Mouse (Mus musculus) midbrain, embryonic 15.5 days (tissue): Measurements from ENCODE around the gene Dcdc2c. TPM values are rescaled to one million over a fixed set of nuclear protein-coding genes. Genes with fewer than 3 reads are reported as not detected.

ENCODE experiments used
- ATAC-seq: fragments of 200-750 bp; cut with Nextera tagmentation; replicated peaks from 2 replicates; pipeline ENCODE4 v1.8.0; 2017; ENCODE audit warnings: moderate TSS enrichment
- H3K27ac ChIP-seq: fragments of 300-500 bp; sonication (generic); 2 replicates; pipeline ENCODE4 v1.5.1; 2015; ENCODE audit warnings: mild to moderate bottlenecking, inconsistent platforms
- H3K27me3 ChIP-seq: fragments of 300-500 bp; sonication (generic); replicated peaks from 2 replicates; pipeline ENCODE4 v1.6.1; 2015; ENCODE audit warnings: inconsistent platforms
- H3K36me3 ChIP-seq: fragments of 300-500 bp; sonication (generic); replicated peaks from 2 replicates; pipeline ENCODE4 v1.6.1; 2015; ENCODE audit warnings: inconsistent platforms
- H3K4me1 ChIP-seq: fragments of 300-500 bp; sonication (generic); 2 replicates; pipeline ENCODE4 v1.6.1; 2015; ENCODE audit warnings: inconsistent platforms
- H3K4me2 ChIP-seq: fragments of 300-500 bp; sonication (generic); 2 replicates; pipeline ENCODE4 v1.6.1; 2015; ENCODE audit warnings: inconsistent platforms, mild to moderate bottlenecking, moderate library complexity
- H3K4me3 ChIP-seq: fragments of 300-500 bp; sonication (generic); 2 replicates; pipeline ENCODE4 v1.5.1; 2015; ENCODE audit warnings: mild to moderate bottlenecking, inconsistent platforms
- H3K9ac ChIP-seq: fragments of 300-500 bp; sonication (generic); 2 replicates; pipeline ENCODE4 v1.6.1; 2015; ENCODE audit warnings: mild to moderate bottlenecking, inconsistent platforms
- H3K9me3 ChIP-seq: fragments of 300-500 bp; sonication (generic); 2 replicates; pipeline ENCODE4 v1.6.1; 2016; ENCODE audit warnings: inconsistent platforms
- WGBS: fragments of 180-500 bp; shearing (Covaris S2); methylation state at CpG from one replicate; pipeline ENCODE4 v1.1.7; 2015; ENCODE audit warnings: mixed read lengths; 5-methylcytosine and 5-hydroxymethylcytosine counted together
- polyA plus RNA-seq: library from polyadenylated mRNA; unstranded; fragments of >200 nt; fragmentation: Nextera tagmentation; extraction: Ambion mirVana; gene quantifications from 2 replicates; pipeline ENCODE4 v1.2.1, GENCODE M21; 2015

The Dcdc2c gene
- polyA plus RNA-seq: 0.13 and 0.31 TPM in 2 replicates

- ATAC-seq: no peak
- no peaks in the 10 kb centered on the region for H3K36me3 ChIP-seq
- H3K4me2 ChIP-seq: no peak within 1 kb of the TSS
- H3K9me3 ChIP-seq: no peaks in the 10 kb centered on the region
- H3K4me3 ChIP-seq: no peak within 1 kb of the TSS
- no peaks in the 10 kb centered on the region for H3K4me1 ChIP-seq
- 80% methylated on average over 15 of the region's 15 CpGs for WGBS
- H3K9ac ChIP-seq: no peak within 1 kb of the TSS
- H3K27me3 ChIP-seq: no peaks in the 10 kb centered on the region
- H3K27ac ChIP-seq: no peak within 1 kb of the TSS
Observed at GRCm38 (mm10) chr12:28552299-28552698, at the start of gene Dcdc2c. Gene Dcdc2c, minus strand, starts transcription at chr12:28552399.

DNA sequence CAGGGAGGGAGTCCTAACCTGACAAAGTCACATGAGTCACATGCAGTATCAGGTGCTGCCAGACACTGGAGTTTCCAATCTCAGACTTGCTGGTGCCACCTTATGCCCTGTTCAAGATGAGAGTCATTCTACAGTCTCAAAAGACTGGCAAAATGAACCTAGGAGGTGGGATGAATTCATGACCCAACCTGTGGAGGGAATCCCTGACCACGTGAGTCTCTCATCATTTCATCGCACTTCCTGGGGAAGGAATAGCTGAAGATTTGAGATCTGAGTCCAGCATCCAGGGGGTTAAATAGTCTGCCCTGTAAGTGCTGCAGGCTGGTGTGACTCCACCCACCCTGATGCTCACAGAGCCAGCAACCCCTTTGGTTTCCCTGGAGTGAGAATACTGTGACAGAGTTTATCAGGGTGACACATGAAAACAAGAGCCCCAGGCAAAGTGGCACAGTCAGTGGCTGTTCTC lies 46.4 kb upstream of the Dcdc2c start:
- peaks cover 11% of the 10 kb centered on the region; the same call in 1 of the 2 replicates for H3K4me1 ChIP-seq
- H3K9me3 ChIP-seq: no peaks in the 10 kb centered on the region
- peak; percentile 73; the same call in 1 of the 2 replicates for ATAC-seq
- no peak overlapping the region for H3K9ac ChIP-seq
- no peak overlapping the region for H3K27ac ChIP-seq
- no peaks in the 10 kb centered on the region for H3K36me3 ChIP-seq
- no peak overlapping the region for H3K4me3 ChIP-seq
- H3K4me2 ChIP-seq: no peak overlapping the region
- WGBS: 61% methylated on average over 2 of the region's 2 CpGs
- H3K27me3 ChIP-seq: no peaks in the 10 kb centered on the region

GRCm38 (mm10) chr12:28598110-28598509 lies 45.9 kb upstream of the Dcdc2c start:
- 72% methylated on average over 3 of the region's 3 CpGs for WGBS
- no peaks in the 10 kb centered on the region for H3K27me3 ChIP-seq
- no peaks in the 10 kb centered on the region for H3K36me3 ChIP-seq
- no peak for ATAC-seq
- no peaks in the 10 kb centered on the region for H3K9me3 ChIP-seq
- peaks cover 11% of the 10 kb centered on the region; the same call in 1 of the 2 replicates for H3K4me1 ChIP-seq
- no peak overlapping the region for H3K4me3 ChIP-seq
- no peak overlapping the region for H3K9ac ChIP-seq
- H3K27ac ChIP-seq: no peak overlapping the region
- no peak overlapping the region for H3K4me2 ChIP-seq

- H3K4me2 ChIP-seq: no peak overlapping the region
- H3K27ac ChIP-seq: no peak overlapping the region
- no peak overlapping the region for H3K4me3 ChIP-seq
- H3K27me3 ChIP-seq: no peaks in the 10 kb centered on the region
- no peak overlapping the region for H3K9ac ChIP-seq
- no peaks in the 10 kb centered on the region for H3K36me3 ChIP-seq
- H3K9me3 ChIP-seq: no peaks in the 10 kb centered on the region
- 88% methylated on average over 9 of the region's 9 CpGs for WGBS
- ATAC-seq: no peak
- H3K4me1 ChIP-seq: peaks cover 11% of the 10 kb centered on the region; the same call in 1 of the 2 replicates
Observed at GRCm38 (mm10) chr12:28597699-28598098, 45.5 kb upstream of the Dcdc2c start.

DNA sequence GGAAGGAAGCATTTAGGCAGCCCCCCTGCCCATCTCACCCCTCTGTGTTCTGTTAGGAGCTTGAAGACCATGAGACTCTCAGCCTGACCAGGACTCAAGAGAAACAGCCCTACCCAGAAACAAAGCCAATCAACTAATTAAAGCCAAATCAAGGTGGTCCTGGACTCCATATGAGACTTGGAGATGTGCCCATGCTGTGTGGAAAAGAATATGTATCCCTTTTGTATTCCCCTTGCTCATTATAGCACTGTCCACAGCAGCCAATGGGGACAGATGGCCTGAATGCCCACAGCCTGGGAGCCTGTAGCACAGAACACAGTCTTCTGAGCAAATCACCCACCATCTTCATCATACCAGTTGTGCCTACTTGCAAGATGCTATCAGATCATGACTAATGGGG lies 44.7 kb upstream of the Dcdc2c start:
- ATAC-seq: no peak

GRCm38 (mm10) chr12:28590428-28590827 lies 38.2 kb upstream of the Dcdc2c start:
- ATAC-seq: no peak
- H3K27ac ChIP-seq: peak overlapping the region; percentile 73

More for the DNA sequence above, 44.7 kb upstream of the Dcdc2c start:
- Histone ChIP-seq H3K9ac (no peak overlapping the region), H3K4me2 (no peak overlapping the region), H3K27ac (no peak overlapping the region), H3K4me1 (peaks cover 3% of the 10 kb centered on the region; the same call in 1 of the 2 replicates), H3K4me3 (no peak overlapping the region), H3K27me3 (no peaks in the 10 kb centered on the region), H3K36me3 (no peaks in the 10 kb centered on the region), H3K9me3 (no peaks in the 10 kb centered on the region)

GRCm38 (mm10) chr12:28589090-28589868 lies 37.1 kb upstream of the Dcdc2c start:
- WGBS: 10% methylated on average over 24 of the region's 24 CpGs
- H3K27ac ChIP-seq: peak overlapping the region; percentile 73
- H3K27me3 ChIP-seq: no peaks in the 10 kb centered on the region
- peak overlapping the region; percentile 29 for H3K4me3 ChIP-seq
- peak; percentile 93 for ATAC-seq
- H3K4me2 ChIP-seq: peak overlapping the region; percentile 53
- peak overlapping the region; percentile 36; the same call in 1 of the 2 replicates for H3K9ac ChIP-seq
- peaks cover 31% of the 10 kb centered on the region for H3K4me1 ChIP-seq
- no peaks in the 10 kb centered on the region for H3K9me3 ChIP-seq
- H3K36me3 ChIP-seq: no peaks in the 10 kb centered on the region

More at GRCm38 (mm10) chr12:28590428-28590827, 38.2 kb upstream of the Dcdc2c start:
- Histone ChIP-seq H3K4me3 (no peak overlapping the region), H3K36me3 (no peaks in the 10 kb centered on the region), H3K27me3 (no peaks in the 10 kb centered on the region), H3K4me2 (no peak overlapping the region), H3K9me3 (no peaks in the 10 kb centered on the region), H3K9ac (no peak overlapping the region), H3K4me1 (peaks cover 31% of the 10 kb centered on the region)
- WGBS: 48% methylated on average over 13 of the region's 13 CpGs

DNA sequence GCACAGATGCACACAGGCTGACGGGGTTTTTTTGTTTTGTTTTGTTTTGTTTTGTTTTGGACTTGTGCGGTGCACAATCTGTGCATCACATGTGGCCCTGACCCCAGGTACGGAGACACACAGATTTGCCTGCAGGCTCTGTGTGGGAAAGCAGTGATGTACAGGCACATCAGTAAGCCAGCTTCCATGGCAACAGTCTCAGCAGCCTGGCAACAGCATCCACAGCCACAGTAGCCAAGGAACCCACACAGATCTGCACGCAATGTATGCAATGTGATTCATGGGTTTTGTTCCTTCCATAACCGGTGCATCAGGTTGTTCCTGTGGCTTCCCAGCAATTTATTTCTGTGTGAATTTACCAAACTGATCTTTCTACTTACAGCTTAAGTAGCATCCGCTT lies 35.8 kb upstream of the Dcdc2c start:
- WGBS: 37% methylated on average over 6 of the region's 6 CpGs
- Histone ChIP-seq H3K36me3 (no peaks in the 10 kb centered on the region), H3K27ac (peak overlapping the region; percentile 73), H3K27me3 (no peaks in the 10 kb centered on the region), H3K9me3 (no peaks in the 10 kb centered on the region), H3K4me1 (peaks cover 31% of the 10 kb centered on the region), H3K4me2 (no peak overlapping the region), H3K4me3 (no peak overlapping the region), H3K9ac (no peak overlapping the region)
- peak; percentile 56 for ATAC-seq

DNA sequence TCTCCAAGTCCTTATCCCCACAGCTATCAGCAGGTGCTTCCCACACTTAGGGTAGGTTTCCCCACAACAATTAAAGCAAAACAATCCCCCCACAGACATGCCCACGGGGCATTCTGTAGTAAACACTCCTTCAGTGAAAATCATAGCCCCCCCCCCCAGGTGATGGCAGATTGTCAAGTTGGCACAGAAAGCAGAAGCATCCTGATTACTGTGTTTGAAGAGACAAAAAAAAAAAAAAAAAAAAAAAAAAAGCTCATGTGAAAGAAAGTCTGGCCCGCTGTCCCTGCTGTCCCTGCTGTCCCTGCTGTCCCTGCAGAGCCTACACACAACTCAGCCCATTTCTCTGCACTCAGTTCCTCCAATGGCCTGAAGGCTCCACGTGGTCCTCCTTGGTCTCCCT lies 31.8 kb upstream of the Dcdc2c start:
- no peak overlapping the region for H3K4me3 ChIP-seq
- no peaks in the 10 kb centered on the region for H3K27me3 ChIP-seq
- no peak for ATAC-seq
- no peaks in the 10 kb centered on the region for H3K9me3 ChIP-seq
- H3K4me2 ChIP-seq: no peak overlapping the region
- no peak overlapping the region for H3K27ac ChIP-seq
- peaks cover 18% of the 10 kb centered on the region for H3K4me1 ChIP-seq
- WGBS: 68% methylated on average over 3 of the region's 3 CpGs
- no peaks in the 10 kb centered on the region for H3K36me3 ChIP-seq
- H3K9ac ChIP-seq: no peak overlapping the region

GRCm38 (mm10) chr12:28582423-28582822 lies 30.2 kb upstream of the Dcdc2c start, which contains the start of gene Allc:
Gene Allc, minus strand, starts transcription at chr12:28582523.
- Histone ChIP-seq H3K36me3 (no peaks in the 10 kb centered on the region), H3K27me3 (no peaks in the 10 kb centered on the region), H3K27ac (no peak within 1 kb of the TSS), H3K4me1 (peaks cover 4% of the 10 kb centered on the region), H3K9me3 (no peaks in the 10 kb centered on the region), H3K9ac (no peak within 1 kb of the TSS), H3K4me2 (no peak within 1 kb of the TSS), H3K4me3 (no peak within 1 kb of the TSS)
- 88% methylated on average over 8 of the region's 8 CpGs for WGBS
- ATAC-seq: no peak

DNA sequence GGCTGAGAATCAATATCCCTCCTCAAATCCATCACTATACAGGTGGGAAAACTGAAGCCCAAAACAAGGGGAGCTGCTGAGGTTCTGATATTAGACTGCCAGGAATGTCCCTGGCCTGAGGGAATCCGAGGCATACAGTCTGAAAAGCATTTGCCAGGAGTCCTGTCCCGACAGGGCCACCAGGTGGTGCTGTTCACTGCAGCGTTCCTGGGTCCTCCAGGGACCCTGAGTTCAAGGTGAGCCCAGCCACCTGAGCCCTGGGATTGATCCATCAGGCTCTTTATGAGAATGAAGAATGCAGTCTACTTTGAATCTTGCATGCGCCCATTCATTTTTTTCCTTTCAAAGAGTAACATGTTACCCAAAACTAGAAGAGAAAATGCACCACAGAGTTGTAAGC lies 26.9 kb upstream of the Dcdc2c start:
- Histone ChIP-seq H3K4me3 (no peak overlapping the region), H3K9ac (no peak overlapping the region), H3K27me3 (no peaks in the 10 kb centered on the region), H3K9me3 (no peaks in the 10 kb centered on the region), H3K27ac (no peak overlapping the region), H3K36me3 (no peaks in the 10 kb centered on the region), H3K4me1 (no peaks in the 10 kb centered on the region), H3K4me2 (no peak overlapping the region)
- no peak for ATAC-seq
- 29% methylated on average over 4 of the region's 4 CpGs for WGBS

DNA sequence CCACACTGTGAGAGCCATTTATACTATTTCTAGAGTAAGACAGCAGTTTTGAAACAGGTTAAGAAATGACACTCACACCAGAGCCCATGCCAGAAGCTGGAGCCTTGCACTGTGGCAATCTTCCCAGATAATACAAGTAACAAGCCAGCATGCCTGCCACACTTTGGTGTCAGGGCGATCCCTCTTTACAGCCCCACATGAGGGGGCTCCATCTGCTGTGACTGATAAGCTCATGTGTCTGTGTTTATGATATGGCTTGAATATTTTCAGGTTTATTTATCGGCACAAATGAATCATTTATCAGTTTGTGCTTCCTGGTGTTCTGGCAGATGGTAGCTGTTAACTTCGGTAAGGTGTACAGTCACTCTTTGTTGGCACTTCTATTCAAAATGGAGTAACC lies 25.9 kb upstream of the Dcdc2c start:
- Histone ChIP-seq H3K4me1 (no peaks in the 10 kb centered on the region), H3K4me3 (no peak overlapping the region), H3K4me2 (no peak overlapping the region), H3K9me3 (no peaks in the 10 kb centered on the region), H3K27ac (no peak overlapping the region), H3K9ac (no peak overlapping the region), H3K36me3 (no peaks in the 10 kb centered on the region), H3K27me3 (no peaks in the 10 kb centered on the region)
- WGBS: 88% methylated on average over 3 of the region's 3 CpGs
- ATAC-seq: no peak
